Mouse (Mus musculus) limb, embryonic 13.5 days (tissue): ENCODE data around the gene Zbtb16. TPM values are rescaled to one million over a fixed set of nuclear protein-coding genes. Genes with fewer than 3 reads are reported as not detected.
A peak's percentile ranks its signal among the peaks of the same experiment; 100 is the strongest.

Source experiments
- ATAC-seq: fragments of 200-750 bp; cut with Nextera tagmentation; 2 replicates; pipeline ENCODE4 v1.8.0; 2017; ENCODE audit warnings: low read depth, moderate number of reproducible peaks, moderate TSS enrichment; ENCODE audit not compliant: low FRiP score
- H3K27ac ChIP-seq: fragments of 300-500 bp; sonication (generic); 2 replicates; pipeline ENCODE4 v1.5.1; 2015; ENCODE audit warnings: inconsistent platforms, mild to moderate bottlenecking, moderate library complexity
- H3K27me3 ChIP-seq: fragments of 300-500 bp; sonication (generic); 2 replicates; pipeline ENCODE4 v1.6.1; 2015; ENCODE audit warnings: mild to moderate bottlenecking, inconsistent platforms
- H3K36me3 ChIP-seq: fragments of 300-500 bp; sonication (generic); 2 replicates; pipeline ENCODE4 v1.6.1; 2015; ENCODE audit warnings: inconsistent platforms, mild to moderate bottlenecking, moderate library complexity
- H3K4me1 ChIP-seq: fragments of 300-500 bp; sonication (generic); 2 replicates; pipeline ENCODE4 v1.6.1; 2015; ENCODE audit warnings: inconsistent platforms
- H3K4me2 ChIP-seq: fragments of 300-500 bp; sonication (generic); replicated peaks from 2 replicates; pipeline ENCODE4 v1.6.1; 2015; ENCODE audit warnings: inconsistent platforms, mild to moderate bottlenecking, moderate library complexity
- H3K4me3 ChIP-seq: fragments of 300-500 bp; sonication (generic); 2 replicates; pipeline ENCODE4 v1.5.1; 2015; ENCODE audit warnings: moderate library complexity, mild to moderate bottlenecking, inconsistent platforms
- H3K9ac ChIP-seq: fragments of 300-500 bp; sonication (generic); 2 replicates; pipeline ENCODE4 v1.6.1; 2015; ENCODE audit warnings: mild to moderate bottlenecking, inconsistent platforms
- H3K9me3 ChIP-seq: fragments of 300-500 bp; sonication (generic); 2 replicates; pipeline ENCODE4 v1.6.1; 2016; ENCODE audit warnings: inconsistent platforms
- WGBS: fragments of 180-500 bp; shearing (Covaris S2); methylation state at CpG from one replicate; pipeline ENCODE4 v1.1.7; 2015; 5-methylcytosine and 5-hydroxymethylcytosine counted together
- polyA plus RNA-seq: library from polyadenylated mRNA; unstranded; fragments of >200 nt; fragmentation: Nextera tagmentation; extraction: Ambion mirVana; gene quantifications from 2 replicates; pipeline ENCODE4 v1.2.1, GENCODE M21; 2015

Gene Zbtb16
- polyA plus RNA-seq, 1 experiment from 2014 or later, result 1.1 TPM

DNA sequence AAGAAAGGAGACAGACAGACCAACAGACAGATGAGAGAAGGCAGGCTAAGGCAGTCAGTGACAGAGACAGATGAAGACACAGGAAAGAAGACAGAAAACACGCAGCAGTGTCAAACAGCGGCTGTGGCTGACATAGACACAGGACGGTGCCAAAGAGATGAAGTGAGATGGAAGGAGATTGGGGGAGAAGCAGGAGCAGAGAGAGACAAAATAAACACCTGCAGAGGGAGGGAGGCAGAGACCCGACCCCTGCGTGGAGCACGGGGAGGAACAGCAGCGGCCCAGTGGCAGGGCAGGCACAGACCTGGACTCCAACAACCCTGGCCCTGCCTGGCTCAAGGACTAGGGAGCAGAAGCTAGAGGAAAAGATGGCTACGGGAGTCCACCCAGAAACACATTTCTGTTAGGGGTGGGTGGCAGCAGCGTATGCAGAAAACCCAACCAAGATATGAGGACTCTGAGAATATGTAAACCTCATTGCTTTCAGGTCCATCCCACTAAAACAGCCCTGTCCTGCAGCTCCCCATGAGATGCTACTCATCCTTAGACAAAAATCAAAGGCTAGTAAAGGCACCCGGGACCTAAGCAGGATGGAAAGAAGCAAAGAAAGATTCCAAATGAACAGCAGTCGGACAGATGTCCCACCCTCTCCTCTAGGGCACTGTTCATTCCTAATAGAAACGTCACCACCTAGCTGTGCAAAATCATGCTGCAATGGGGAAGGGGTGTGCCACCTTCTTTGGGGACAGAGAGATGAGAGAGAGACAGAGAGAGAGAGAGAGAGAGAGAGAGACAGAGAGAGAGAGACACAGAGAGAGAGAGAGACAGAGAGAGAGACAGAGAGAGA is 100.3 kb downstream of the Zbtb16 start:
- no peak overlapping the region for H3K4me3 ChIP-seq
- 45% methylated on average over 12 of the region's 12 CpGs for WGBS
- no peak overlapping the region for H3K27ac ChIP-seq
- no peaks in the 10 kb centered on the region for H3K9me3 ChIP-seq
- no peak overlapping the region for H3K4me2 ChIP-seq
- no peak overlapping the region for H3K9ac ChIP-seq
- peaks cover 52% of the 10 kb centered on the region for H3K27me3 ChIP-seq
- H3K4me1 ChIP-seq, result peaks cover 72% of the 10 kb centered on the region
- no peaks in the 10 kb centered on the region for H3K36me3 ChIP-seq
- ATAC-seq, result no peak

DNA sequence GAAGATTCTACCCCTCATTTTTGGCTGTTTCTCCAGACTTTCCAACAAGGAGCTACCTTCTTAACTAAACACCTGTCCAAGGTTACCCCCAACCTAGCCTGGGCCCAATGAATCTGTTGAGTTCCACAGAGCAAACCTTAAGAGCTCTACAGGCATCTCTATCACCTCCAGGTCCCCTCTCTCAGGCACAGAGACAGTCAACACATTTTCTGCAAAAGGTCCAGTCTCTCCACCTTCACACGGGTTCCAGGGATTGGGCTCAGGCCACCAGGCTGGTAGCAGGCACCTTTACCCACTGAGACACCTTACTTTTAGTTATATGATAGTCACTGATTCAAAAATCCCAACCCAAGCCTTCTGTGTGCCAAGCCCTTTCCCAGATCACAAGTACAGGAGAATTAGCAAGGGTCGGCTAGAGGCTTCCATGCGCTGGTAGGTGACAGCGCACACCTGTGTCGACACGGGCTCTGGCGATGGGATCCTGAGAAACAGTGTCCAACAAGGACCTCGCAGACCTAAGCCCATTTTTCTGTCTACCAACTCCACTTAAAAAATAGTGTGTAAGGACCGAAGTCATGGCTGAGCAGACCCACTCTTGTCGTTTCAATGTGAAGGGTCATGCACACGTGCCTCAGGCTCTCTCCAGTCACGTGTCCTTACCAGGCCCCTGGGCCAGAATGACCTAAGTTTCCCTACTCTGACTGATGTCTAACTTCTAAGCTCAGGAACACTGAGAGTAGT is 101.1 kb downstream of the Zbtb16 start:
- peaks cover 72% of the 10 kb centered on the region for H3K4me1 ChIP-seq
- peaks cover 60% of the 10 kb centered on the region for H3K27me3 ChIP-seq
- WGBS, result 81% methylated on average over 12 of the region's 12 CpGs
- no peaks in the 10 kb centered on the region for H3K36me3 ChIP-seq
- H3K4me3 ChIP-seq, result no peak overlapping the region
- H3K4me2 ChIP-seq, result no peak overlapping the region
- ATAC-seq, result no peak
- no peak overlapping the region for H3K27ac ChIP-seq
- H3K9me3 ChIP-seq, result no peaks in the 10 kb centered on the region
- H3K9ac ChIP-seq, result no peak overlapping the region

DNA sequence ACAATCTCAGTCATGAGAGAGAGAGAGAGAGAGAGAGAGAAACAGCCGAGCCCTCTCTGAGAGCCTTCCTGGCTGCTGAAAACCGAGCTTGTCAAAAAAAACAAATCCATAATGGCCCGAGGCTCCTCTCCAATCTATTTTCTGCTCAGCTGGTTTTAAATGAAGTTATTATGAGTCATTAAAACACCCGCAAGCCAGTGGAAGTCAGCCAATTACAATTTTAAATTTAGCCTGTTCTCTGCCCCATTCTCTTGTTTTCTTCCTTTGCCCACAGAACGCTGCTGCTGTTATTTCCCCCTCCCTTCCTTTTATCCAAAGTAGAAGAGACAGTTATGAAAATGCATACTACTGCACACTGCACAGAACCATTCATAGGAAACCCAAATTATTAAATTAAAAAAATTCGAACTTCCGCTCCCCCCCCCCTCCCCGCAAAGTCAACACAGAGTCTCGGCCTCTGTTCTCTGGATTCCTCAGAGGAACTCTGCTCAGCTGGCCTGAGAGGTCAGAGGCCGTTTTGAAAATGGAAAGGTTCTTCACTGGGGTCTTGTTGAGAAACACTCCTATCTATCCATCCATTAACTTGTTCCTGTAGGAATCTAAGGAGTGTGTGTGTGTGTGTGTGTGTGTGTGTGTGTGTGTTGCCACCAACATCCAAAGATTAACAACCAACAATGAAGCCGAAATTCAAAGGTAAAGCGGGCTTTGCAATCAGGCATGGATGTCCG is 102.0 kb downstream of the Zbtb16 start:
- H3K9ac ChIP-seq, result no peak overlapping the region
- H3K9me3 ChIP-seq, result no peaks in the 10 kb centered on the region
- ATAC-seq, result no peak
- 46% methylated on average over 13 of the region's 13 CpGs for WGBS
- peaks cover 72% of the 10 kb centered on the region for H3K4me1 ChIP-seq
- H3K4me2 ChIP-seq, result peak overlapping the region; percentile 23; the same call in 1 of the 2 replicates
- no peaks in the 10 kb centered on the region for H3K36me3 ChIP-seq
- peaks cover 68% of the 10 kb centered on the region for H3K27me3 ChIP-seq
- no peak overlapping the region for H3K4me3 ChIP-seq
- H3K27ac ChIP-seq, result no peak overlapping the region

DNA sequence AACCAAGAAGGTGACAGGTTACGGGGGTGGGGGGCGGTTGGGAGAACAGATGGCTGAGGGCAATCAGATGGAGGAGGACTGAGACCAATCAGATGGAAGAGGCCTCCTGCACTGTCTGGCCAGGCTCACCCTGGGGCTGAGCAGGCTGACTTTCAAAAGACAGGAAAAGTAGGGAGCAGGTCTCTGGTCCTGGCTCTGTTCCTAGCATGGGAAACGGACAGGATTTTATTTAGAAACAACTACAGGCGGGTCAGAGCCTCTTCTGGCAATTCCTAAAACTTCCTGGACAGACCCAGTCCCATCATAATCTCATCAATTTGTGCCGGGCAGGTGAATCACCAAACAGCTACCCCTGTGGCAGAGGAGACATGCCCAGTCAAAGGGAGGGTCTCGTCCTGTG is 102.9 kb downstream of the Zbtb16 start:
- Histone ChIP-seq H3K27me3 (peaks cover 65% of the 10 kb centered on the region), H3K4me3 (no peak overlapping the region), H3K4me2 (no peak overlapping the region), H3K4me1 (peaks cover 73% of the 10 kb centered on the region), H3K36me3 (no peaks in the 10 kb centered on the region), H3K27ac (no peak overlapping the region), H3K9ac (no peak overlapping the region), H3K9me3 (no peaks in the 10 kb centered on the region)
- WGBS, result 59% methylated on average over 6 of the region's 6 CpGs
- no peak for ATAC-seq

DNA sequence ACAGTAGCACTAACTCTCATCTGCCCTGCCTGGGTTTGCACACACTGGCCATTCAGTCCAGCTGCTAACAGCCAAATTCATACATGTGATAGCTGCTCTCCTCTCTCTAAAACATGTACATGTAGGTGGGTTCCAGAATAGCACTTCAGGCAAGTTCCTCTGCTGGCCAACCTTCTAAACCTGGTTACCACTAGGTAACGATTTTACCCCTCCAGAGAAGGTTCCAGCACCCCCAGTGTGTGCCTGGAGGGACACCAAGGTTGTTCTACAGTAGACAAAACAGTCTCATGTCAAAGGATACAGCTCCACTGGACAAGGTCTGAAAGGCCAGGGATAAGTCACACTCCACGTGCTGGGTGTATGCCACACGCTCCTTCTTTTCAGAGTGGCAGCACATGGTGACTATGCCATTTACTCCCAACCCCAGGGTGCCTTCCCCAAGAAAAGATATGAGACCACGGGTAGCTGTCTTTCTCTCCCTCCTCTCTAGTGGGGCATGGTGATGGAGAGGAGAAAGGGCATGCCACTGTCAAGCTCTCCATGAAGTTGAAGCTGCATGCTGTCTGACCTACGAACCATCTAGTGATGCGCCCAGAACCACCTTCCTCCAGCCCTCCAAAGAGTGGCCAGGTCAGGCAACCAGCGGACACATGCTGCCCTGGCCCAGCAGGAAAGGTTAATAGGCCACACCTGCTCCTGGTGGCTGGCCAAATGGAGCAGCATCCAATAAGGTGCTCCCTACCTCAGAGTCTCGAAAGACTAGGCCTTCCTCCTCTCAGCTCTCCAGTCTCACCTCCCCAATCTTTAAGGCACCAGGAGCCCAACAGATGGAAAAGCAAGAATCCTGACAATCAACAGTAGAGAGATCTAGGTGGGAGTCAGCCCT is 104.1 kb downstream of the Zbtb16 start:
- Histone ChIP-seq H3K4me1 (peaks cover 65% of the 10 kb centered on the region), H3K4me2 (no peak overlapping the region), H3K9ac (no peak overlapping the region), H3K27me3 (peaks cover 73% of the 10 kb centered on the region), H3K4me3 (no peak overlapping the region), H3K36me3 (no peaks in the 10 kb centered on the region), H3K9me3 (no peaks in the 10 kb centered on the region), H3K27ac (no peak overlapping the region)
- no peak for ATAC-seq
- 74% methylated on average over 8 of the region's 8 CpGs for WGBS

DNA sequence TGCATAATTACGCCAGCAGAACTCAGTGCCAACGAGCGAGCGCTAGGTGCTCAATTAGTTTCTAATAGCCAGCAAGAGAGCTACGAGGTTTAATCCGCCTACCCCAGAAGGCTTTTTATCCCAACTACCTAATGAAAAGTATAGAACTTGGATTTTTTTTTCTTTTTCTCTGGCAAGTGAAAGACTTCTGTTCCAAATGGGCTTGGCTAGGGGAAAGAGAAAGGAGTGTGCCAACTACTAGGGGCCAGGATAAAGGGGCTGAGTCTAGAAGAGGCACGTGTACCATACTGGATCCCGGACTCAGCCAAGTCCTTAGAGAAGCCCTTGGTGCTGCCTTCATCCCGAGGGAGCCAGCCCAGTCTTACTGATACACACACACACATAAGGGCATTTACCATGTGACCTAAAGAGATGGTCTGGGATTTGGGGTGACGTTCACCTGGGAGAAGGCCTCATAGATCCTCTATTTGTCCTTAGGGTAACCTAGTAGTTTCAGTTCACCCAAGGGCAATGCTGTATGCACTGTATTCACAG is 105.5 kb downstream of the Zbtb16 start:
- Histone ChIP-seq H3K27ac (no peak overlapping the region), H3K4me3 (no peak overlapping the region), H3K9ac (no peak overlapping the region), H3K4me1 (peaks cover 52% of the 10 kb centered on the region), H3K27me3 (peaks cover 78% of the 10 kb centered on the region), H3K4me2 (no peak overlapping the region), H3K36me3 (no peaks in the 10 kb centered on the region), H3K9me3 (no peaks in the 10 kb centered on the region)
- 66% methylated on average over 10 of the region's 10 CpGs for WGBS
- no peak for ATAC-seq

DNA sequence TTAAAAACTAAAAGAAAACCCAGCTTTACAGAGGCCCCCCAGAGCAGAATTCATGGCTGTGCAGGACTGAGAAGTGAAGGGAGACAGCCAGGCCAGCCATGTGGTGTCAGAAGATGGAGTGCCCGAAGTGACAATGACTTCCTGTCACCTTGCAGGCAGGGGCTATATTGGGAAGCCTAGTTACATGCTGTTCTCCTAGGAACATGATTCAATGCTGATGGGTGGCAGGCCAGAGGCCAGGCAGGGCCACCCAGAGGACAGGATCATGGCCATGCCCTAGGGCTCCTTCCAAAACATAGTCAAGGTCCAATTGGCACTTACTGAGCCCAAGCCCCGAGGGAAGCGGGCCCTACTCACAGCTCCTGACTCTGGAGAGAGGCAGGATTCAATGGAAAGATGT is 106.6 kb downstream of the Zbtb16 start:
- WGBS, result 35% methylated on average over 3 of the region's 3 CpGs
- Histone ChIP-seq H3K36me3 (no peaks in the 10 kb centered on the region), H3K9me3 (no peaks in the 10 kb centered on the region), H3K4me3 (no peak overlapping the region), H3K4me2 (no peak overlapping the region), H3K27me3 (peaks cover 72% of the 10 kb centered on the region), H3K4me1 (peaks cover 45% of the 10 kb centered on the region), H3K9ac (no peak overlapping the region), H3K27ac (no peak overlapping the region)
- no peak for ATAC-seq

DNA sequence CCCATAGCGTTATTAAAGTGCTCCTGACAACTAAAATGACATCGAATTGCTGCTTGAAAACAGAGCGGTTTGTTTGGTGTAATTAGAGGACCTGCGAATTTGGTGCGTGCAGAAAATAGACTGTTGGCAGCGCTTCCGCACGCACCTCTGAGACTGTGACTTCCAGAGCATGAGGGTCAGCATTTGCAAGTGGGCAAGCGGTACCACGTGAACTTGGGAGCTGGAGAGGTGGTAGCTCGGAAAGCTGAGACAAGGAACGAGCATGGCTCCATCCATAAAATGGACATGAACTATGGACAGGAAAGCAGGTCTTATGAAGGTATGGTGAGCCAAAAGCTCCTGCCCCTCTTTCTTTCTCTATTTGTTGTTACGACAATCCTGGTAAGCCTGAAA is 107.3 kb downstream of the Zbtb16 start:
- Histone ChIP-seq H3K27ac (no peak overlapping the region), H3K4me2 (peak overlapping the region; percentile 36), H3K4me3 (no peak overlapping the region), H3K27me3 (peaks cover 75% of the 10 kb centered on the region), H3K36me3 (no peaks in the 10 kb centered on the region), H3K9ac (no peak overlapping the region), H3K4me1 (peaks cover 41% of the 10 kb centered on the region), H3K9me3 (no peaks in the 10 kb centered on the region)
- WGBS, result 14% methylated on average over 13 of the region's 13 CpGs
- no peak for ATAC-seq

DNA sequence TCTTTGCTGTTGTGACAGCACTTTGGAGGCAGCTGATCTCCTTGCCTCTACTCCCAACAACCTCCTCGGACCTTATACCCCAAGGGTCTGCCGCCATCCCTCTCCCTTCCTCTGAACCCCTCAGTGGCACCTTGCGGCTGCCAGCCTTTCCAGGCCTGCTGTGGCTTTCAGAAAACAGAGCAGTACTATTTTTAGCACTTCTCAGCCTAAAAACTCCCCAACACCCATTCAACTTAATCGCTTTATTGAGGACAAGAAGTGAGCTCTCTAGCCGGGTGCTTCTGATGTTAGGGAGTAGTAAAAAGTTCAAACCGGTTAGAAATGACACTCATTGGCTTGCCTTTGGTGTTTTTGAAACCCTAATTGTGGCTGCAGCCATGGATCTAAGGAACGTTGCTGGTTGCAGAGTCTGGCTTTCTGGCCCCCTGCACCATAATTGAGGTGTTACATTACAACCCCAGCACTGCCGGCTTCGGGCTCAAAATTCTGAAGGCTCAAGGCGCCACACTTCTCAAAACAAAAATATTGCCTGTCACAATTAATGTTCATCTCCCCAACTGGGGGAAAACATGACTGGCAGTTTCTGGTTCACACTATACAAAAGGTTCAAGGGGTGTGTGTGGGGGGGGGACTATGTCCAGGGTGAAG is 107.8 kb downstream of the Zbtb16 start:
- Histone ChIP-seq H3K27ac (no peak overlapping the region), H3K9ac (0 out of 2 replicates have a peak overlapping the region, but pooled peaks have one; percentile 8), H3K36me3 (no peaks in the 10 kb centered on the region), H3K9me3 (no peaks in the 10 kb centered on the region), H3K4me2 (peak overlapping the region; percentile 36), H3K4me3 (no peak overlapping the region), H3K4me1 (peaks cover 38% of the 10 kb centered on the region), H3K27me3 (peaks cover 75% of the 10 kb centered on the region)
- WGBS, result 5% methylated on average over 10 of the region's 10 CpGs
- no peak for ATAC-seq

- Histone ChIP-seq H3K27me3 (peaks cover 58% of the 10 kb centered on the region), H3K9me3 (no peaks in the 10 kb centered on the region), H3K4me2 (no peak overlapping the region), H3K4me1 (peaks cover 31% of the 10 kb centered on the region), H3K4me3 (no peak overlapping the region), H3K27ac (no peak overlapping the region), H3K9ac (no peak overlapping the region), H3K36me3 (no peaks in the 10 kb centered on the region)
- ATAC-seq, result no peak
- WGBS, result 81% methylated on average over 8 of the region's 8 CpGs
These were observed 109.7 kb downstream of the Zbtb16 start for GRCm38 (mm10) chr9:48726341-48726740.

DNA sequence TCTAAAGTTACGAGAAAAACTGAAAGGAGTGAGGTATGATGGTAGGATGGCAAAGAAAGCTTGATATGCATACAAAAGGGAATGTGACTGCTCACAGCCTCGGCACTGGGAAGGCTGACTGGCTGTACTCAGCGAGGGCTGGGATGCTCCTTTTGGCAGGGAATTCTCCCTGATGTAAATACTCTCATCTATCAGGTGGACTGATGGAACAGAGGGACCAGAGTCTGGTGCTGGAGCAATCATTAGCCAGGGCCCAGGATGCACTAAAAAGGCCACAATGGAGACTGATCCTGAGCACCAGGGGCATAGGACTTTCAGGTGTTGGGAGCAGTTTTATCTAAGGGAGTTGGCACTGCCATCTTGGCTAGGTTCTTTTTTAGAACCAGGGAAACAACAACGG is 110.1 kb downstream of the Zbtb16 start:
- H3K9ac ChIP-seq, result no peak overlapping the region
- peaks cover 31% of the 10 kb centered on the region for H3K4me1 ChIP-seq
- H3K4me2 ChIP-seq, result no peak overlapping the region
- WGBS, result 69% methylated on average over 4 of the region's 4 CpGs
- no peaks in the 10 kb centered on the region for H3K9me3 ChIP-seq
- H3K27ac ChIP-seq, result no peak overlapping the region
- peaks cover 54% of the 10 kb centered on the region for H3K27me3 ChIP-seq
- H3K36me3 ChIP-seq, result no peaks in the 10 kb centered on the region
- ATAC-seq, result no peak
- H3K4me3 ChIP-seq, result no peak overlapping the region
